12 mouse cellular contexts compared by ENCODE assay signal in genomic region chr8:9139059-9139620, GRCm38 (mm10).
A peak's percentile ranks its signal among the peaks of the same experiment; 100 is the strongest.
DNase-seq lines count a peak whose midpoint lies in the region; ATAC-seq and TF ChIP-seq lines count a peak whose summit lies in the region.
"Had no signal": no experiment of that assay in that cellular context is flagged by ENCODE, and none has a peak within 500 bp of the region (broad histone marks: within the 10 kb centered on the region; RNA-seq: fewer than 3 reads in every experiment).

No protein-coding gene starts in this region.

- H3K27ac ChIP-seq in kidney, postnatal 0 days = no peak overlapping the region; the same call in 1 of the 2 replicates
- H3K27ac ChIP-seq: limb, embryonic 13.5 days; neural tube, embryonic 12.5 days had no signal

- 0 out of 2 replicates have a peak, but pooled peaks cover under 1% of the 10 kb centered on the region for H3K4me1 ChIP-seq in kidney, postnatal 0 days (replicated peaks; ENCODE audit: insufficient read depth, low read length)
- H3K4me1 ChIP-seq: neural tube, embryonic 12.5 days had no signal

- no peak overlapping the region for H3K4me3 ChIP-seq in kidney, postnatal 0 days (replicated peaks; ENCODE audit: low read depth, low read length)
- H3K4me3 ChIP-seq: limb, embryonic 13.5 days; neural tube, embryonic 12.5 days had no signal

- WGBS in kidney, postnatal 0 days = 61% methylated on average over 3 of the region's 3 CpGs

- no peaks in the 10 kb centered on the region for H3K27me3 ChIP-seq in kidney, postnatal 0 days (ENCODE audit: insufficient read depth, low read length)
- H3K27me3 ChIP-seq: limb, embryonic 13.5 days; neural tube, embryonic 12.5 days had no signal

- no peak overlapping the region for H3K4me2 ChIP-seq in kidney, postnatal 0 days (ENCODE audit: low read length)
- H3K4me2 ChIP-seq: limb, embryonic 13.5 days; neural tube, embryonic 12.5 days had no signal

- no peaks in the 10 kb centered on the region for H3K36me3 ChIP-seq in kidney, postnatal 0 days (ENCODE audit: insufficient read depth, low read length)
- H3K36me3 ChIP-seq: limb, embryonic 13.5 days; neural tube, embryonic 12.5 days had no signal

- H3K9me3 ChIP-seq in kidney, postnatal 0 days (replicated peaks; ENCODE audit: low read length) = no peaks in the 10 kb centered on the region
- H3K9me3 ChIP-seq: limb, embryonic 13.5 days; neural tube, embryonic 12.5 days had no signal

- DNase-seq in left cerebral cortex, postnatal 4 days = peak; percentile 34
- no peak for DNase-seq in left cerebral cortex, postnatal 10 days (ENCODE audit: extremely low spot score in 1 of 2, low spot score in 2 of 2)
- DNase-seq in cerebellum, postnatal 14 days = peak; percentile 34 to 55
- DNase-seq in gastrocnemius, adult 8-10 months (ENCODE audit: low spot score in 2 of 2) = peak; percentile 41 to 54
- peak; percentile 51 for DNase-seq in kidney, postnatal 0 days (ENCODE audit: low spot score)
- no peak for DNase-seq in layer of hippocampus, postnatal 10 days (ENCODE audit: low spot score in 2 of 2)
- no peak for DNase-seq in right cerebral cortex, postnatal 36 days (ENCODE audit: low spot score in 2 of 2)
- no peak for DNase-seq in neural tube, embryonic 10.5 days (ENCODE audit: extremely low spot score, low spot score)
- DNase-seq: spleen, adult 18-20 months; thymus, postnatal 4 days had no signal

- TF ChIP-seq CTCF in kidney, postnatal 0 days (IDR thresholded peaks at IDR 0.05; ENCODE audit: low read depth) = no peak

- ATAC-seq in kidney, postnatal 0 days (replicated peaks; ENCODE audit: low FRiP score, low read depth) = no peak

- no peak overlapping the region for H3K9ac ChIP-seq in kidney, postnatal 0 days (ENCODE audit: low read depth, low read length)
- H3K9ac ChIP-seq: limb, embryonic 13.5 days; neural tube, embryonic 12.5 days had no signal

- intact Hi-C loops in left cerebral cortex, postnatal 4 days (cut with DNase I) = no loop called here
- intact Hi-C loops in left cerebral cortex, postnatal 10 days (cut with DNase I) = no loop called here

Comparison
In these comparisons a context has a peak if more than half of its experiments do, and no peak if none do; other contexts are left out.
1. DNase-seq: peak in left cerebral cortex, postnatal 4 days (single experiment), cerebellum, postnatal 14 days (2 of 2), gastrocnemius, adult 8-10 months (2 of 2) and kidney, postnatal 0 days (single experiment); none in left cerebral cortex, postnatal 10 days (0 of 2), layer of hippocampus, postnatal 10 days (0 of 2), right cerebral cortex, postnatal 36 days (0 of 2) and neural tube, embryonic 10.5 days (single experiment).